Mouse (Mus musculus): ENCODE measurements at regions not wholly inside any gene's neighbourhood (a gene's known extent, or its start where the extent isn't known, plus 50 kb on each side); places are given as distances from the start of the nearest gene placed in this dataset.
"Not testable (repeated sequence)": the region's sequence is repeated elsewhere in the genome, so short reads cannot be mapped to it uniquely, and the experiment has no call there.

DNA sequence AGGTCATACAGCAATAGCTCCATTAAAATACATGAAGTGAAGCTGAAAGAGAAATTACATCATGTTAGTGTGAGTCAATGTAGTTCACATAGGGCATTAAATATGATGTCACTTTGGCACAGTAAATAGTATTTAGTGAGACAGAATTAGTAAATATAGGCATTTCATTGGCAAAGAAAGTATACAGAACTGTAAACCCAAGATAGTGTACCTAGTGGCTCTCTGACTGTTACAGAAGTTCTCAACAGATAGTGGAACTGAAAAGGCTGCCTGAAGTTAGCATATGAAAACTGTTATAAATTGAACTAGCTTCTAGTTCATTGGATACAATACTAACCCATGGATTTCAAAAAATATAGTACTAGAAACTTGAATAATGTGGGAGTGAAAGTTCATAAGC lies 1642.1 kb upstream of the Cdh6 start:
- no peak for TF ChIP-seq CTCF (IDR thresholded peaks at IDR 0.05; ENCODE audit: low read depth)
- no peaks in the 10 kb centered on the region for H3K27me3 ChIP-seq (ENCODE audit: insufficient read depth, low read length)
- no peaks in the 10 kb centered on the region for H3K4me1 ChIP-seq (ENCODE audit: insufficient read depth)
- no peak overlapping the region for H3K4me2 ChIP-seq
- DNase-seq (no peak), ATAC-seq (ENCODE audit: insufficient read depth) (no peak)
- no peaks in the 10 kb centered on the region for H3K9me3 ChIP-seq (ENCODE audit: low read depth, low read length)
- no peak overlapping the region for H3K4me3 ChIP-seq (ENCODE audit: low read depth, low read length)
- H3K27ac ChIP-seq (ENCODE audit: low read depth), result no peak overlapping the region
- H3K9ac ChIP-seq, result no peak overlapping the region
- no peaks in the 10 kb centered on the region for H3K36me3 ChIP-seq (ENCODE audit: insufficient read depth)

DNA sequence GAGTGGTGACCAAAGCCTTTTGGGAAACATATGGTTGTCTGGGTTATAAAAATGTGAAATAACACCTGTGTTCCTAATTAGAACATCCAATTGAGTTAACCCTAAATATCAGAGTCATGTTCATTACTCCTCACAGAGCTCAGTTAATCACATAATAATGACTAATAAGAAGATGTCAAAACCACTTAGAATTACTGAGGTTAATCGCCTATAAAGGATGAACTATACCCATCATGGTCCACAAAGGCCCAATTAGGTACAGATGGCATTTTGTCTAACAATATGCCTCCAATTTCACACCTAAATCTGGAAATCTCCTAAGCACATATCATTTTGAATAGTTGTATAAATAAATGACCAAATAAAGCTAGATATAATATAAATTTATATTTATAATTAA lies 1633.4 kb upstream of the Cdh6 start:
- ATAC-seq (ENCODE audit: insufficient read depth) (no peak), DNase-seq (no peak)
- no peak overlapping the region for H3K4me3 ChIP-seq (ENCODE audit: low read depth, low read length)
- no peak overlapping the region for H3K27ac ChIP-seq (ENCODE audit: low read depth)
- no peaks in the 10 kb centered on the region for H3K36me3 ChIP-seq (ENCODE audit: insufficient read depth)
- no peaks in the 10 kb centered on the region for H3K27me3 ChIP-seq (ENCODE audit: insufficient read depth, low read length)
- WGBS, result 61% methylated on average over 1 of the region's 1 CpGs
- H3K4me2 ChIP-seq, result no peak overlapping the region
- no peak overlapping the region for H3K9ac ChIP-seq
- H3K4me1 ChIP-seq (ENCODE audit: insufficient read depth), result no peaks in the 10 kb centered on the region
- no peak for TF ChIP-seq CTCF (IDR thresholded peaks at IDR 0.05; ENCODE audit: low read depth)
- H3K9me3 ChIP-seq (ENCODE audit: low read depth, low read length), result no peaks in the 10 kb centered on the region

- DNase-seq, result no peak
- Histone ChIP-seq H3K9me3 (ENCODE audit: low read depth, low read length) (no peaks in the 10 kb centered on the region), H3K4me3 (ENCODE audit: low read depth, low read length) (no peak overlapping the region), H3K27me3 (ENCODE audit: insufficient read depth, low read length) (no peaks in the 10 kb centered on the region), H3K4me1 (ENCODE audit: insufficient read depth) (no peaks in the 10 kb centered on the region), H3K27ac (ENCODE audit: low read depth) (no peak overlapping the region), H3K4me2 (no peak overlapping the region), H3K9ac (no peak overlapping the region), H3K36me3 (ENCODE audit: insufficient read depth) (no peaks in the 10 kb centered on the region)
- 59% methylated on average over 2 of the region's 2 CpGs for WGBS
- no peak for TF ChIP-seq CTCF (IDR thresholded peaks at IDR 0.05; ENCODE audit: low read depth)
- no peak for ATAC-seq (ENCODE audit: insufficient read depth)
Observed at GRCm38 (mm10) chr15:14795221-14795620, 1621.7 kb upstream of the Cdh6 start.

- Histone ChIP-seq H3K27me3 (ENCODE audit: insufficient read depth, low read length) (no peaks in the 10 kb centered on the region), H3K4me1 (ENCODE audit: insufficient read depth) (no peaks in the 10 kb centered on the region), H3K4me2 (no peak overlapping the region), H3K9ac (no peak overlapping the region), H3K27ac (ENCODE audit: low read depth) (no peak overlapping the region), H3K9me3 (ENCODE audit: low read depth, low read length) (no peaks in the 10 kb centered on the region), H3K4me3 (ENCODE audit: low read depth, low read length) (no peak overlapping the region), H3K36me3 (ENCODE audit: insufficient read depth) (no peaks in the 10 kb centered on the region)
- ATAC-seq (ENCODE audit: insufficient read depth) (no peak), DNase-seq (no peak)
- TF ChIP-seq CTCF (IDR thresholded peaks at IDR 0.05; ENCODE audit: low read depth), result no peak
- WGBS, result 76% methylated on average over 2 of the region's 2 CpGs
Observed at GRCm38 (mm10) chr15:14780727-14781126, 1607.3 kb upstream of the Cdh6 start.

GRCm38 (mm10) chr15:14741733-14742132 lies 1568.3 kb upstream of the Cdh6 start:
- Histone ChIP-seq H3K9me3 (ENCODE audit: low read depth, low read length) (no peaks in the 10 kb centered on the region), H3K4me1 (ENCODE audit: insufficient read depth) (no peaks in the 10 kb centered on the region), H3K27me3 (ENCODE audit: insufficient read depth, low read length) (no peaks in the 10 kb centered on the region), H3K27ac (ENCODE audit: low read depth) (no peak overlapping the region), H3K9ac (no peak overlapping the region), H3K4me2 (no peak overlapping the region), H3K4me3 (ENCODE audit: low read depth, low read length) (no peak overlapping the region), H3K36me3 (ENCODE audit: insufficient read depth) (no peaks in the 10 kb centered on the region)
- ATAC-seq (ENCODE audit: insufficient read depth), result no peak
- DNase-seq, result no peak
- 83% methylated on average over 2 of the region's 2 CpGs for WGBS
- TF ChIP-seq CTCF (IDR thresholded peaks at IDR 0.05; ENCODE audit: low read depth), result no peak

GRCm38 (mm10) chr15:14697925-14698324 lies 1524.5 kb upstream of the Cdh6 start:
- not testable (repeated sequence) for H3K9ac ChIP-seq; H3K27ac ChIP-seq (ENCODE audit: low read depth); H3K4me1 ChIP-seq (ENCODE audit: insufficient read depth); H3K4me3 ChIP-seq (ENCODE audit: low read depth, low read length); H3K27me3 ChIP-seq (ENCODE audit: insufficient read depth, low read length); DNase-seq; ATAC-seq (ENCODE audit: insufficient read depth); H3K36me3 ChIP-seq (ENCODE audit: insufficient read depth); H3K4me2 ChIP-seq; H3K9me3 ChIP-seq (ENCODE audit: low read depth, low read length)
- 86% methylated on average over 2 of the region's 2 CpGs for WGBS

DNA sequence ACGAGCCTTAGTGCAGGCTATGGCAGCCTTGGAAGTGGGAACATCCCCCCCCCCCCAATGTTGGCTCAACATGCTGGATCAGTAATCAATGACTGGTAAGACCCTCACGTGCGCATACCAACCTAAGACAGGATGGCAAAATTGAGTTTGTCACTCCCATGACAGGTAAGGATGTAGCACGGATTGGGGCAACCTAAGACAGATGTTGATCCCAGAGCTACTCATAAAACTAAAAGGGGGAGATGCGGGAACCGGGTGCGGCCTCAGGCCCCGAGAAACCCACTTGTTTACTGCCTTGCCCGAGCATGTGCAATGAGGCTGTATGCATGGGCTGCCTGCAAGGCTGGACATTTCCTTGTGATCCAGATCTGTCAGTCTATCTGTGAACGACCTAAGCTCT lies 1523.0 kb upstream of the Cdh6 start:
- H3K9me3 ChIP-seq (ENCODE audit: low read depth, low read length), result no peaks in the 10 kb centered on the region
- no peak overlapping the region for H3K4me3 ChIP-seq (ENCODE audit: low read depth, low read length)
- 89% methylated on average over 10 of the region's 10 CpGs for WGBS
- H3K4me1 ChIP-seq (ENCODE audit: insufficient read depth), result no peaks in the 10 kb centered on the region
- no peaks in the 10 kb centered on the region for H3K27me3 ChIP-seq (ENCODE audit: insufficient read depth, low read length)
- no peak for TF ChIP-seq CTCF (IDR thresholded peaks at IDR 0.05; ENCODE audit: low read depth)
- no peak for DNase-seq
- H3K4me2 ChIP-seq, result no peak overlapping the region
- H3K9ac ChIP-seq, result no peak overlapping the region
- H3K27ac ChIP-seq (ENCODE audit: low read depth), result no peak overlapping the region
- H3K36me3 ChIP-seq (ENCODE audit: insufficient read depth), result no peaks in the 10 kb centered on the region
- no peak for ATAC-seq (ENCODE audit: insufficient read depth)

GRCm38 (mm10) chr15:14689141-14689540 lies 1515.7 kb upstream of the Cdh6 start:
- H3K4me1 ChIP-seq (ENCODE audit: insufficient read depth), result no peaks in the 10 kb centered on the region
- H3K4me2 ChIP-seq, result no peak overlapping the region
- no peaks in the 10 kb centered on the region for H3K27me3 ChIP-seq (ENCODE audit: insufficient read depth, low read length)
- no peak for DNase-seq
- ATAC-seq (ENCODE audit: insufficient read depth), result no peak
- no peak overlapping the region for H3K9ac ChIP-seq
- TF ChIP-seq CTCF (IDR thresholded peaks at IDR 0.05; ENCODE audit: low read depth), result no peak
- H3K4me3 ChIP-seq (ENCODE audit: low read depth, low read length), result no peak overlapping the region
- WGBS, result 75% methylated on average over 2 of the region's 2 CpGs
- no peaks in the 10 kb centered on the region for H3K36me3 ChIP-seq (ENCODE audit: insufficient read depth)
- no peaks in the 10 kb centered on the region for H3K9me3 ChIP-seq (ENCODE audit: low read depth, low read length)
- no peak overlapping the region for H3K27ac ChIP-seq (ENCODE audit: low read depth)
